Mouse (Mus musculus): ENCODE data around the gene Fermt3.
"Not testable (repeated sequence)": the region's sequence is repeated elsewhere in the genome, so short reads cannot be mapped to it uniquely, and the experiment has no call there.

The Fermt3 gene

DNA sequence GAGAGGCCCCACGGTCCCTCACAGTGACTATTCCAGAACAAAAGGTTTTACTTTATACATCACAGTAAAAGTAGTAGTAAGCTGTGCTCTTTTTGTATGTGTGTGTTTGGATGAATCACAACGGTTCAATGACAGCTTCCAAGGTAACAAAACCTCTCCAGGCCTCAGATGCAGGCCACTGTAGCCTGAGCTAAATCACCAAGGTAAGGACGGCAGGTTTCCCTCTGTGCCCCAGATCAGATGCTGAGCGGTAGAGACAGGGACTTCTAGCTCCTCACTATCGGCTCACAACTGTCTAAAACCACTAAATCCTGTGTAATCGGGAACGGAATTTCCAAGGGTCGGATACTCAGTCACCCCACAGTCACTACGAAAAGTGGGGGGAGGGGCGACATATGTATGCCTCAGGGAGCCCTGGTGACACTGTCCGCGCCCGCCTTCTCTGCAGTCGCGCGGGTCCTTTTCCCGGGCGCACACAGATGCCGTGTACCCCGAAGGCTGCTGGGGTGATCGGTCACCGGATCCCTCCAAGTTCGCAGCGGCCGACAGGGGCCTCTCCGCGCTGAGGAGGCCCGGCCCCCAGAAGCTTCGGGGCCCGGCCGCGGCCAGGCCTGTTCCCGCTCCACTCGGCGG is 19.9 kb upstream of the Fermt3 start:
- DNase-seq (ENCODE audit: low spot score): peak; percentile 71

DNA sequence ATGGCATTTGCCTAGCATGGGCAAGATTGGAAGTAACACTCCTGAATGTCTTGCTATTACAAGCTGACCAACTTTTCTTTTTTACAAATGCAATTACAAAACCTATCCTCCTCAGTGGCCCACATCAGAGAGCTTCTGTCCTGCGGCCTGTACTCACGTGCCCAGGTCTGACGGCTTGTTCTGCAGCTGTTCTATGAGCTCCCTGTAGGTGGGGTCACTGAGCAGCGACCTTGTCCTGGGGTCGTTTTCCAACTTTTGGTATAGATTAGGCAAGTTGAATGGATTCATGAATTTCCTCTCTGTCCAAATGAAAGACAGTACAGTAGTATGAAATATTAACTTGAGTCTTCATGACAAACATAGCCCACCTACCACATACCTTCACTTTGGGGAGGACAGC is 14.7 kb upstream of the Fermt3 start:
- no peak for DNase-seq (ENCODE audit: low spot score)

DNA sequence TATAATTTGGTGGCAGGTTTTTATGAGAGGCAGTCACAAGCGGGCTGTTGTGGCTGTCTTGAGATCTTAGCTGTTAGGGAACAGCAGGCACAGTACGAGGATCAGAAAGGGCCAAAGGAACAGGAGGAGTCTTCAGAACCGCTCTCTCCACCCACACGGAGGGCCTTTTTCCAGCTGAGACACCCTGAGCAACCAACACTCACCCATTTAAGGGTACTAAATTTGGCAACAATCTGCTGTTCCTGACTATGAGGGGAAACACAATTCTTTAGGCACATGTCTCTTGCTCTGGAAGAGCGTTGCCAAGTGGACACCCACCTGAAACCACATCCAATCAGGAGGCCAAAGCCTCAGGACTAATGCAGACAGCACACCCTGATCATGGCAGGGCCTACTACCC is 10.3 kb upstream of the Fermt3 start:
- no peak for DNase-seq (ENCODE audit: low spot score)

DNA sequence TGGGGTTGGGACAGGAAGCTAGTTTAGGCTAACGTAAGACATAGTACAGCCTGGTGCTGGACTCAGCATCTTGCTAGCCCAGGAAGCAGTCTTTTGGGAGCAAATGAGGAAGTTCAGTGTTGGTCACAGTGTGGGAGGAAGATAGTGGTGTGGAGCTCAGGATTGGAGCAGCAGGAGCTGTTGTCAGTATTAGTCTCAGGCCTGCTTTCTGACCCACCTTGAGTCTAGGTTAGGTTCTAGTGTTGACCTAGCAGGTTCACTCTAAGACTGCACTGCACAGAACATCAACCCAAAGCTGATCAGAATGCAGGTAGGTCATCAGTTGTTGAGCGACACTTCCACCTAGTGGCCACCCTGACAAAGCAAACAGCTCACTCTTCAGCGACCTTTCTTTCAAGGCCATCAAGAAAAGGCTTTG is 964 bp upstream of the Fermt3 start:
- peak; percentile 81 for DNase-seq (ENCODE audit: low spot score)

DNA sequence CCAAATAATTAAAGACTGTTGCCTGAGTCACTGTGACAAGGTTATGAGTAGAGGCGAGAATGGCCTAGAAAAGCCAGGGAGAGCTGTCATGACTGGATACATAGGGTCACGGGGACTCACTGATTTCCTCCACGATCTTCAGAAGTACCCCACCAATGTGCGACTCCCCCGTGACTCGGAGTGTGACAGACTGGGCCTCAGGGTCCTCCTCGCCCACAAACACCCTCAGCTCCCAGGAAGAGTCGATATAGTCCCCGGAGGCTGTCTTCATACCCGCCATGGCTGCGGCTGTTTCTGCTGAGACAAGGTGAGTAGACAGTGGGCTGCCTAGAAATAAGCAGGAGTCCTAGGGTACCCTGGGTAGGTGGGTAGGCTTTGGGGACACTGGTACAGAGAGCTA is 723 bp downstream of the Fermt3 start:
- DNase-seq (ENCODE audit: low spot score): no peak

DNA sequence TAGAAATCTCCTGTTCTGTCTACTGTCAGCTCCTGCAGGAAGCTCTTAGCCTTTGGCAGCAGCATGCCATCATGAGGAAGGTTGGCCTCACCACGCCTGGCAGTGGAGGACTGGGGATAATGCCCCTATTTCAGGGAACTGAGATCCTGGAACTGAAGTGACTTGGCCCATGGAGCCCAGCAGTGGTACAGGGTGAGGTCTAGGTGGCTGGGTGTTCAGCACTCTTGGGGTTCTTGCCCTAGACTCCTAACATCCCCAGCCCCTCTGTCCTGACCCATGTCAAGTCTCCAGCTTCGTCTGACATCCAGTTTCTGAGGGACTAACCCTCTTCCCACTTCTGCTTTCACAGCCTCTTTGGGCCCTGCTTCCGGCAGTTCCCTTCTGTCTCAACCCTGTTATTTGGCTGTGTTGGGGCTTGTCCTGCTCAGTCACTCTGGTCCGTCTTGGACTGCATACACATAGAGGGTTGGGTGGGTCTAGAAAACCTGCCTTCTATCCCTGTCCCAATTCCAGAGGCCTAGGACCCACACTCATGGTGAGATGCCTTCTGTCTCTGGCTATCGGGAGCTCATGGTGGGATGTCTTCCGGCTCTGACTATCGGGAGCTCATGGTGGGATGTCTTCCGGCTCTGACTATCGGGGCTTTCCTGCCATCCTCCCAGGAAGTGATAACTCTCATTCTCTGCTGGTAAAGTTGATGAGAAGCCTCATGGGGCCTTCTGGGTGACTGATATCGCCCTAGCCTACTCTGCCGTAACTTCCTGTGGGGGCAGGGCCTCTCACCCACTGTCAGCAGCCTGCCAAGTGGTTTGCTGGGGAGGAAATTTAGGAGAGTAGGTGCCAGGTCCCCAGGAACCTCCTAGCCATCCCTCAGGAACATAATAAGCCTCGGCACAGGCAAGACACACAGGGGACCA is 1.5 kb downstream of the Fermt3 start:
- no peak for DNase-seq (ENCODE audit: low spot score)

DNA sequence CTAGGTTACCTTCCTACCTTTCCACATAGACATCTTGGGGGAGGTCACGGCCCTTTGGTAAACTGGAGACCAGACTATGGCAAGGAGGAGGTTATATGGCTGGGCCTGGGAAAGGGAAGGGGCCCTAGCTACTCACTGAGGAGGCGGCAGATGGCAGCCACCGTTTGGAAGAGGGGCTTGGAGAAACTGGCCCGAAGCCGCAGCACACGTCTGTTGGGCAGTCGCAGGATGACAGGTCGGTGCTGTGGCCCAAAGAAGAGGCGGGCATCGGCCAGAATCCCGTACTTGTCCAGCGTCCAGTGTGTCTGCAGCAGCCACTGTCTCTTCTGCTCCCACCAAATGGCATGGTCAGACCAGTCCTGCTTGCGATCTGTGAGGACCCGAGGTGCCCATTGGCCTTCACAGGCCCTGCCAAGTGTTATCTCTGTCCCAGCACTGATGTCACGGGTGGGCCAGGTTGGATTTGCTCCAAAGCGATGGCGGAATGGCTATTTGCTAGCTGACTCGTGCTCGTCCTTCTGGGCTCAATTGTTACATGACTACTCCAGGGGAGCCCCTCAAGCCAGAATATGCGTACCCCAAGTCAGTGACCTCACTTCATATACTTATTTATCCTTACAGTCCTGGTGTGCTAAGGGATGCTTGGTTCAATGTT is 4.7 kb downstream of the Fermt3 start:
- DNase-seq (ENCODE audit: low spot score): no peak

DNA sequence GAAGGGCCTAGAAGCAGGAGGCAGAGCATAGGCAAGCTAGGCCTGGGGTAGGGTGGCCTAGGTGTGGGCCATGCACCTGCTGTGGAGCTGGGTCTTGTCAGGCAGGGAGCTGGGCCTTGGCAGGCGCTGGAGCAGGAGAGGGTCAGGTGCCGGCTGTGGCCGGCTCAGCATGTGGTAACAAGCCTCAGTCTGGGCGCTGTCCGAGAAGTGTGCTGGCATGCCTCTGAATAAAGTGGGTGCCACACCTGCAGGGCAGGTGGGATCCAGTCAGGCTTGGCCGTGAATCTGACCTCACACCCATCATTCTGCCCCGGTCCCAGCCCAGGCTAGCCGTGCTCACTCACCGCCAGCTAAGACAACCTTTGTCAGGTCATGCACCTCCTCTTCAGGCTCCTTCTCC is 5.3 kb downstream of the Fermt3 start:
- no peak for DNase-seq (ENCODE audit: low spot score)

DNA sequence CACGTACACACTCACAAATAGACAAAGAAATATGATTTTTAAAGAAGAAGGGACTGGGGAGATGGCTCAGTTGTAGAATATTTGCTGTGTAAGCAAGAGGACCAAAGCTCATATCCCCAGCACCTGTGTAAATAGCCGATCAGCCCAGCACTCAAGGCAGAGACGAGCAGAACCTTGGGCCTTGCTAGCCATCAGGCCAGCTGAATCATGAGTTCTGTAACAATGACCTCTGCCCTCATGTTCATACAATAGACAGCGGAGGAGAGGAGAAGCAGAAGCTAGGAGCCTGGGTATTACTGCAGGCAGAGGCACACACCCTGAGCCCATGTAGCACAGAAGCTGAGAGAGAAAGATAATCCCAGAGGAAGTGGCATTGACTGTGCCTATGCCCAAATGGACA is 6.8 kb downstream of the Fermt3 start:
- no peak for DNase-seq (ENCODE audit: low spot score)

DNA sequence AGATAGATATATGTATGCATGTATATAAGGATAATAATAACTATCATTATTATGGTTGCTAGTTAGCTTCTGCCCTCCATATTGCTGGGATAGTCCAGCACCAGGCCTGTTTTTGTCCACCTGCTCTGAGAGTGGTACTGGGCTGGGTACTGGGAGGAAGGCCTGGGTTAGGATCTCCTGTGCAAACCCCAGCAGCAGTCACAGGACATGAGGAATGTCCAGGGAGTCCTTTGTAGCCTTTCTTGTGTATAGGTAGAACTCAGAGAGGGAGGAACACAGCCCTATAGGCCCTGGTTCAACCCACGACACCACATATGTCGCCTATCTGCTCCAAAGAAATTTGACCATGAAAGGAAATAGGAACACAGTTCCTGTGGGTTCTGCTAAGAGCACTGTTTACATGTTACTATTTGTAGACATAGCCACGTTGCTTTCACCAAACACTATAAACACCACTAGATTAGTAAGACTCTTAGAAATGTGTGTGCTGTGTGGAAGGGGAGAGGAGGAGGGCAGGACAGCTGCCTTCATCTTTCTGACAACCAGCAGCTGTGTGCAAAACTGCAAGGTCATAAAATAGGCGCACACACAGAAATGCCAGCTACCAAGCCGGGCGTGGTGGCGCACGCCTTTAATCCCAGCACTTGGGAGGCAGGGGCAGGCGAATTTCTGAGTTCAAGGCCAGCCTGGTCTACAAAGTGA is 12.2 kb downstream of the Fermt3 start:
- DNase-seq (ENCODE audit: low spot score): no peak

DNA sequence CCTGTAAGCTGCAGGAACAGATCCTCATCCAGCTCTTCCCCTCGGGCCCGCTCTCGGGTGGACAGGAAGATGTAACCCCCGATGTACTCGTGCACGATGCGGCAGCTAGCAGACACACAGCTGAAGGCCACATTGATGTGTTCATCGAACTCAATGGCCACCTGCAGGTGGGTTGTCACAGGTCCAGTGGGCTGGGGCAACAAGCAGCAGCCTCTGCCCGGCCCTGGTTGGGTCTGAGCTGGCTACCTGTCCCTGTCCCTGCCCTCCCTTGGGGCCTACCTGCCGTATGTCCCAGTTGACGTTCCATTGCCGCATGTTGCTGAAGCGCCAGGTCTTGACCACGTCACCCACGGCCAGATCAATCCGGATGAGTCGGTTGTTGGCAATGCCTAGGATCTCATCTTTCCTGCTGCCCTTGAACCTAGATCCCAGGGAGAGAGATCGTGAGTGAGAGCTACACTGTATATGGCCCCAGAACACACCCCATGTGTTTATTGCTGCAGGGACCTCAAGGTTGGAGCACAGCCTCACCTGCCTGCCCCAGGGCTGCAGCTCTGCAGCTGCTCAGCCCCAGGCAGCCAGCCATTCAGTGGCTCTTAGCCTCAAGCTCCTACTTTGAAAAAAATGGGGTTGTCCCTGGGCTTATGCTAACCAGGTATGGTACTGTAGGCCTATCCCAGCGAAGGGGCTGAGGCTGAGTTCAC is 19.8 kb downstream of the Fermt3 start:
- no peak for DNase-seq (ENCODE audit: low spot score)

DNA sequence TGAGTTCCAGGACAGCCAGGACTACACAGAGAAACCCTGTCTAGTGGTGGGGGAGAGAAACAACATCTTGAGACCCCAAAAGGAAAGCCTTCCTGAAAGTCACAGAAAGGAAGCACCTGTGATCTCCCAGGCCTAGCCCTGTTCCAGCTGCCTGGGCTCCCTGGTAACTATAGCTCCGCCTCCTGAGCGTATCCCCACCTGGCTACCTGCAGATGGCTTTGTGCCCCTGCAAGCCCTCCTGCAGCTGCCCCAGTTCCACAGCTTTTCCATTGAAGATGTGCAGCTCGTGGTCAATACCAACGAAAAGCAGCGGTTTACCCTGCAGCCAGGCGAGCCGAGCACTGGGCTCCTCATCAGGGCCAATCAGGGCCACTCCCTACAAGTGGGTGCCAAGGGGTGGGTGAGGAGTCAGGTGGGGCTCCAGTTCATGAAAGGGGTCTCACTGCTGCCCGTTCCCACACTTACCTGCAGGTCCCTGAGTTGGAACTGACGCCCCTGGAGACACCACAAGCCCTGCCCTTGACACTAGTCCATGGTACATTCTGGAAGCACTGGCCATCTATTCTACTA is 21.5 kb downstream of the Fermt3 start:
- no peak for DNase-seq (ENCODE audit: low spot score)

DNA sequence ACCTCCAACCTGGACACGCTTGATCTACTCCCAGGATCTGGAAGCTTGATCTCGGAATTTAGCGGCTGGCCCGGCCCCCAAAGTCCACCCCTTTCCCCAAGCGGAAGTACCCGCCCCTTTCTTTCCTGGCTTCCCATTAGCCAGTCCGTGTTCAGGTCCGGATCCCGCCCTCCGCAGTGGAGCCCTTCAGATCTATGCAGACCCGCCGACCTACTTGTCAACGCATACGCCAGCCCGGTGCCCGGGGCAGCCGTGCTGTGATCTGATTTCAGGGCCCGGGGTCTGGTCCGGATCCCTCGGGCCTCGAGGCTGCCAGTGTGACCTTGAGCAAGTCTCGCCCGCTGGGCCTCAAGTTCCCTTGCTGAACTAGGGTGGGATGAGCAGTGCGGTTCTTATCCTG is 23.3 kb downstream of the Fermt3 start, which contains the start of the genes Nudt22 and Trpt1:
TSS of gene Nudt22 (minus strand) at position 112 of the 400 bp plus-strand sequence.
TSS of gene Trpt1 (plus strand) at position 126 of the 400 bp plus-strand sequence.
- peak; percentile 88 for DNase-seq (ENCODE audit: low spot score)

DNA sequence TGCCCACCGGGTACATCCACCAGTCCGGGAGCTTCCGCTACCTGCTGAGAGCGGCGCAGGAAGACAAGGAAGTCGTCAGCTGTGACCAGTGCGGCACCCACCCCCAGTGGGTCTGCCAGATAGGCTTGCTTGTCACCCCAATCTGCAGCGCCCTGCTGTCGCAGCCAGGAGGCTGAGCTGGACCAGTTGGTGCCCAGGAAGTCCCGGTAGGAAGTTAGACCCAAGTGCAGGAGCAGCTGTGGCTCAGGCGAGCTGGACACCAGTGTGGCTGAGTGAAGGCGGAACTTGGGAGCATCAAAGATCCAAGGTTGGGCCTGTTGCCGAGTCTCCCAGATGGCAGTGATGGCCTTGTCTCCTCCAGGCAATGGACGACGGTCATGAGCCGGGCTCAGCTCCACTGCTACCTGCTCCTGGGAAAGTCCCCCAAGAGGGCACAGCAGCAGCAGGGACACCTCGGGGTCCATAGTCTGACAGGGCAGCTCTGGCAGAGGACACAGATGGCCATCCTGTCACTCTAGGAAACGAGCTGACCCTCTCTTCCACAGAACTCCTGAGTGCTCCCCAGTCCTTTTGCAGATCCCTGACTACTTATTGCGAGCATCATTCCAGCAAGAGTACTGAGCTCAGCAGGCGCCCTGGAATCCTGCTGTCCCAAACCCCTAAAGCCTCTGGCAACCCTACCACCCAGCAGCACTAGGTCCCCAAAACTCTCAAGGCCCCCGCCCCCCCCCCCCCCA is 23.8 kb downstream of the Fermt3 start:
- DNase-seq (ENCODE audit: low spot score): no peak

DNA sequence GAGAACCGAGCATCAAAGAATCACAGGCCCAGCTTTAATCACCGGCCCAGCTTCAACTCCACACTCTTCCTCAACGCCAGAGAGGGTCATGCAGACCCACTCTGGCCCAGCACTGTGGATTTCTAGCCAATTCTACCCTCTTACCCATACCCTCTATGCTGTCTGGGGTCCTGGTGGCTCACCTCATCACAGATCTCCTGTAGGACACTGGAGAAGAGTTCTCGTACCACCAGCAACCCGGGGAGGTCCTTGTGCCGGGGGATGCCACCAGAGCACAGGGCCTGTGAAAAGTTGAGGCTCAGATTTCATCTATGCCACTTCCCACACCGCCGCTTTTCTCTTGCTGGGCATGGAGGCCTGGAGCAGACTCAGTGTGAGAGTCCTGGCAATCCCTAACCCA is 24.8 kb downstream of the Fermt3 start:
- DNase-seq (ENCODE audit: low spot score): no peak

DNA sequence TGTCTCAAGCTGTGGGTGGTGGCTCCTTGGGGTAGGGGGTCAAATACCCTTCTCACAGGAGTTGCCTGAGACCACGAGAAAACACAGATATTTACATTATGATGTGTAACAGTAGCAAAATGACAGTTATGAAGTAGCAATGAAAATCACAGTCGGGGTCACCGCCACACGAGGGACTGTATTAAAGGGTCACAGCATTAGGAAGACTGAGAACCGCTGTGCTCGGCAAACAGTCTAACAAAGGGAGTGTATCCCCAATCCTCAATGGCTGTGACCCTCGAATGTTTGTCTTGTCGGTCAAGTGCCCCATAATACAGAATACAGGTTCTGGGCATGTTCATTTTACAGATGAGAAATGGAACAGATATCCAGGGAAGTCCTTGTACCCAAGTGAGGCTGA is 25.3 kb downstream of the Fermt3 start:
- DNase-seq (ENCODE audit: low spot score): no peak

DNA sequence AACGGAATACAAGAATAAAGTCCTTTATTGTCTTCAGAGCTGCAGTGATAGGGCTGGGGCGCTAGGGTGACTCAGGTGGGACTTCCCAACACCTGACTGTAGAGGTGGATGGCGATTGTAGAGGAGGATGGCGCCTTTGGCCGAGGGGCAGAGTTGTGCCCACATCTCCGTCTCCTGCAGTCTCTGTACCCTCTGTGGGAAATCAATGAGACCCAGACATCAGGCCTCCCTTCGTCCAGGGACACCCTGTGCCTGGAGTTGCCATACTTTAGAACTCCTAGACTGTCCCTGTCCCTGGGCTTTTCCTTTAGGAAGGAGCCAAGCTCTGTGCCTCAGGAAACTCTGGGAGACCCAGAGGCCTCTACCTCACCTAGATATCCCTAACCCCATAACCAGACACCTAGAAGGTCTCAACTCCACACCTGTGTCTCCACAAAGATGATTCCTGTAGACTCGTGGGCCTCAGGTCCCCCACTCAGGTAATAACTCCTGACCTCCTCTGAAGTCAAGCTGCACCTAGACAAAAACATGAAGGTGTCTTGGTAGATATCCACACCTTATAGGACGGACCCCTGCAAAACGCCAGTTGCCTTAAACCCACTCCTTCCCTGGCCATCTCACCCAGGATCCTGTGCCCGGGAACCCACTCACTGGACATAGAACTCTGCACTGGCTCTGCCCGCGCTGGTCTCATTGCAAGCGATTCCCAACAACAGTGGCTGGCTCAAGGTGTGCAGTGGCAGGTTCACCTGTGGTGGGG is 26.1 kb downstream of the Fermt3 start:
- DNase-seq (ENCODE audit: low spot score): no peak

DNA sequence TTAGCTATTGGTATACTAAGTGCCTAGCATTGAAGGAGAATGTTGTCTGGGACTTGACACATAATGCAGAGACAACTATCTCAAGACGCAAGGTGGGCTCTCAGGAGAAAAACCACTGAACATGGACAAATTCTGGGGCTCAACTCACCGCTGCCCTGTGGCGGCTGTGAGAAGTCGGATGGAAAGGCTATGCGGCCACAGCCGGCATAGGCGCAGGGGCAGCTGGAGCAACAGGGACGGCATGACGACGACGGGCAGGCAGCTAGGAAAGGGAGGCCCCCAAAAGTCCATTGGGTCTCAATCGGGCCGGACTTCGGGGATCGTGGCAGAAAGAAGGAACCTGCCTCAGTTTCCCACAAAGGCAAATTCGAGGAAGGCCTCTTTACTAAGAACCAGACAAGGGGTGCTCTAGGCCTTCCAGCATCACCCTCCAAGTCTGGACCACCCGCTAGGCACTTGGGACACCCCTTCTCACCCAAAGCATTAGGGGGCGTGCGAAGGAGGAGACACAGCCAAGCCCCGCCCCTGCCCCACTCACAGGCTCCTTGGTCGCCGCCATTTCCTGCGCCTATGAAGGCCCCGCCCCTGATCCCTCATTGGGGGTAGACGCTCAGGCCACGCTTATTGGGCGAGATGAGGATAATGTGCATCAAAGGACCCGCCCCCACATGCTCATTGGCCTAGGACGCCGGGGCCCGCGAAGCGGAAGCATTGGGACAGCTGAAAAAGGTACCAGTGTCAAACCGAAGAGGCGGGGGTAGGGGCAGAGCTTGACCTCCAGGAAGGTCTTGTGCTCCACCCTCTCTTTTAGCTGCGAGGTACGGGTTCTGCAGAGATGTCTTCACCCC is 27.0 kb downstream of the Fermt3 start, which contains the start of gene Dnajc4:
TSS of gene Dnajc4 (minus strand) at position 562 of the 848 bp plus-strand sequence.
- DNase-seq (ENCODE audit: low spot score): peak; percentile 98

DNA sequence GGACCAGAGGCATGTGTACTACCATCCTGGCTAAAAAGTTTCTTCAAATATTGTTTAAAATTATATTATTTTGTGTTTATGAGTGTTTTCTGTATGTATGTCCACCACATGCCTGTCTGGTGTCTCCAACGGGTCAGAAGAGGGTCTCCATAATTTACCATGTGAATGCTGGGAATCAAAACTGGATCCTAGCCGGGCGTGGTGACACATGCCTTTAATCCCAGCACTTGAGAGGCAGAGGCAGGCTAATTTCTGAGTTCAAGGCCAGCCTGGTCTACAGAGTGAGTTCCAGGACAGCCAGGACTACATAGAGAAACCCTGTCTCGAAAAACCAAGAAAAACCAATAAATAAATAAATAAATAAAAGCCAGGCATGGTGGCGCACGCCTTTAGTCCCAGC is 28.1 kb downstream of the Fermt3 start:
- DNase-seq (ENCODE audit: low spot score): not testable (repeated sequence)

All from retina, embryonic 14.5 days (tissue).